Mouse (Mus musculus): ENCODE measurements around the gene Prok1. TPM values are rescaled to one million over a fixed set of nuclear protein-coding genes. Genes with fewer than 3 reads are reported as not detected.

Prok1 gene
- polyA plus RNA-seq, 2 experiments, result 0.19 to 0.72 TPM

DNA sequence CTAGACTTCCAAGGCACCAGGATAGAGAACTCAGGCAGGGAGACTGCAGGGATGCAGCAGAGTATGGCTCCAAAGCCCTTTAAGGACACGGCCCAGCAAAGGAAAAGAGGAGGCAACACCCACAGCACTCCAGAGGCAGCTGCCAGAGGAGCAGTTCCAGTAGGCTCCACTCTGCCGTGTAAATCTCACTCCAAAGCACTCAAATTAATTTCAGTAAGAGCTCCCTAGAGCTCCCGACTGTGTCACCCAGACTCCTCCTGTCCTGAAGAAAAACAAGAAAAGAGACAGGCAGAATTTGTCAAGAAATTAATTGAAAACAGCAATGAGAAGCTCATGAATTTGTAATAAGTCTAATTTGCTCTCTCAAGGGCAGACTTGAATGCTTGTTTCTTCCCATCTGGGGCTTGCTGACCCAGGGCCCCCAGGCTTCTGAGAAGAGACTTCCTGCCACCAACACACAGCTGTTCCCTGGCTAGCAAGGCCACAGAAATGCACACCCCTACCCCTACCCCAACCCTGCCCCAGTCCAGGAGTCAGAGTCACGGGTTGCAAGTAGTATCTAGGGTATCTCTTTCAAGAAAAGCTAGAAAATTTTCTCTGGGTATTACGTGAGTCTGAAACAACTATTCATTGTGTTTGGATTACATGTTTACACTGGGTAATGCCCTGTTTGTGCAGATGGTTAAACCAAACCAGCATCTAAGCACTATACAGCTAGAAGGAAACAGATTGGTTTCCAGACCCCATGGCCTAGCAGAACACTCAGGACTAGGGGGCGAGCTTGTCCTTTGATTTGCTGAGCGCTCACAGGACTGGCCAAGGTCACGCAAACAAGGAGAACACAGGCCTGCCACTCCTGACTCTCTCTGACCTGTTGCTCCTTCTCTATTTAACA lies 21.7 kb upstream of the Prok1 start:
- Histone ChIP-seq H3K4me3 (replicated peaks; ENCODE audit: low read length) (no peak overlapping the region), H3K27ac (replicated peaks; ENCODE audit: low read depth, low read length) (no peak overlapping the region)
- WGBS, result 37% methylated on average over 8 of the region's 8 CpGs

DNA sequence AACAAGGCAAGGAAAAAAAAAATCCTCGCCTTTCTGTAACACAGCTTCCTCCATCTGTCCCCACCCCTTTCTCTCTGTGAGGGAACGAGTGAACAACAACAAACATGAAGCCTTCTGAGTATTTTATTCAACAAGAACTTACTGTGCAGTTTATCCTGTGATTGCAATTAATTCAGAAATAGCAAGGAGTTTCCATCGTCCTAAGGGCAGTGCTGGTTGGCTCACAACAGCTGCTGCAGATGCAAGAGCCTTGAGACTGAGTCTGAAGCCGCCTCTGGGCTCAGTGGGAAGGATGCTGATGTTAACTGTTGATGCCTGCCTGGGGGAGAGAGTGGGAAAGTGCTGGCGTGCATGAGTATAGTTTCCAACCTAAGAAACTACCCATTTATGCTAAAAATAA lies 18.4 kb upstream of the Prok1 start:
- H3K9me3 ChIP-seq (ENCODE audit: control insufficient read depth, low read length), result no peaks in the 10 kb centered on the region
- no peak for ATAC-seq (ENCODE audit: low FRiP score, low read depth)
- no peak for TF ChIP-seq POLR2A (IDR thresholded peaks at IDR 0.05; ENCODE audit: borderline replicate concordance, extremely low read depth, insufficient read depth, insufficient read length)
- no peak for DNase-seq (ENCODE audit: low spot score)
- peaks cover 13% of the 10 kb centered on the region for H3K4me1 ChIP-seq (ENCODE audit: control insufficient read depth, insufficient read depth, low read length)
- H3K4me3 ChIP-seq (replicated peaks; ENCODE audit: low read length), result no peak overlapping the region
- no peaks in the 10 kb centered on the region for H3K27me3 ChIP-seq (ENCODE audit: control insufficient read depth, insufficient read depth, low read length)
- WGBS, result 54% methylated on average over 5 of the region's 5 CpGs
- no peaks in the 10 kb centered on the region for H3K36me3 ChIP-seq (ENCODE audit: control insufficient read depth, insufficient read depth, low read length)
- no peak overlapping the region for H3K27ac ChIP-seq (replicated peaks; ENCODE audit: low read depth, low read length)
- no peak overlapping the region for H3K9ac ChIP-seq (ENCODE audit: low read depth, low read length, severe bottlenecking)
- no peak overlapping the region for H3K4me2 ChIP-seq (replicated peaks; ENCODE audit: low read depth, low read length, severe bottlenecking)

More for the DNA sequence above, 21.7 kb upstream of the Prok1 start:
- ATAC-seq (ENCODE audit: low FRiP score, low read depth) (peak; percentile 63; the same call in 1 of the 2 replicates), DNase-seq (ENCODE audit: low spot score) (no peak)
- Histone ChIP-seq H3K36me3 (ENCODE audit: control insufficient read depth, insufficient read depth, low read length) (no peaks in the 10 kb centered on the region), H3K4me2 (replicated peaks; ENCODE audit: low read depth, low read length, severe bottlenecking) (no peak overlapping the region), H3K27me3 (ENCODE audit: control insufficient read depth, insufficient read depth, low read length) (no peaks in the 10 kb centered on the region), H3K4me1 (ENCODE audit: control insufficient read depth, insufficient read depth, low read length) (peaks cover 13% of the 10 kb centered on the region), H3K9ac (ENCODE audit: low read depth, low read length, severe bottlenecking) (no peak overlapping the region), H3K9me3 (ENCODE audit: control insufficient read depth, low read length) (no peaks in the 10 kb centered on the region)
- no peak for TF ChIP-seq POLR2A (IDR thresholded peaks at IDR 0.05; ENCODE audit: borderline replicate concordance, extremely low read depth, insufficient read depth, insufficient read length)

DNA sequence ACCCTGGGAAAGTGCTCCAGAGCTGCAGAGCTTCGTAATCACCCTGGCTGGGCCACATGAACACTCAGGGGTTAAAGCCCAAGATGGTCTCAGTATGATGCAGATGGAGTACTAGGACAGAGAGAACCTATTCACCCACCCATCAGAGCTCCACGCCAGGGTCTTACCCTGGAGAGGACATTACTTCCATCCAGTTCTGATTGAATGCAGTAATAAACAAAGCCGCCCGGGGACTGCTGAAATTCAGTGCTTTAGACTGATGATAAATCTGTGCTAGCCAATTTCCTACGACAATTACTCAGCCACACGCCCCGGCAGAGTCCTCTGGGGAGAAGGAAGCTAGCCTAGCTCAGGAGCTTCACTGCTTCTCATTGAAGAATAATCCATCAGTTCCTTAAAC lies 17.2 kb upstream of the Prok1 start:
- no peak for ATAC-seq (ENCODE audit: low FRiP score, low read depth)
- H3K9ac ChIP-seq (ENCODE audit: low read depth, low read length, severe bottlenecking), result no peak overlapping the region
- 40% methylated on average over 7 of the region's 7 CpGs for WGBS

DNA sequence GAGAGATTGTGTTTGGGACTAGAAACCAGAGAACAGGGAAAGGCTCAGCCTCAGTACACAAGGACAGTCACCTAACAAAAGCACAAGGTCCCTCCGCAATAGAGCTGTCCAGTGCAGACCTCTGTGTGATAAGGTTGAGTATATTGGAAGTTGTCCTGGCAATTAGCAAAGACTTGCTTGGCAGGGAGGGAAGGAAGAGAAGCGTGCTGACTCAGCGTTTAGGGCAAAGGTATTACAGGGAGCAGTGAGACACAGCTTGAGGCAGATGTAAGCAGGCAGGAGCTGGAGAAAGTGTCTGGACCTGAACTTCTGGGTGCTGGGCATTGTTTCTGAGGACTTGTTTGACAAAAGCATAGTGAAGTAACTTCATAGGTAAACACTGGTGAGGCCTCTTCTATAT lies 16.5 kb upstream of the Prok1 start:
- H3K4me3 ChIP-seq (replicated peaks; ENCODE audit: low read length), result no peak overlapping the region
- no peaks in the 10 kb centered on the region for H3K27me3 ChIP-seq (ENCODE audit: control insufficient read depth, insufficient read depth, low read length)
- peaks cover 4% of the 10 kb centered on the region; the same call in 1 of the 2 replicates for H3K4me1 ChIP-seq (ENCODE audit: control insufficient read depth, insufficient read depth, low read length)
- 82% methylated on average over 3 of the region's 3 CpGs for WGBS
- no peak for TF ChIP-seq POLR2A (IDR thresholded peaks at IDR 0.05; ENCODE audit: borderline replicate concordance, extremely low read depth, insufficient read depth, insufficient read length)
- H3K9ac ChIP-seq (ENCODE audit: low read depth, low read length, severe bottlenecking), result no peak overlapping the region
- H3K36me3 ChIP-seq (ENCODE audit: control insufficient read depth, insufficient read depth, low read length), result no peaks in the 10 kb centered on the region
- H3K4me2 ChIP-seq (replicated peaks; ENCODE audit: low read depth, low read length, severe bottlenecking), result no peak overlapping the region
- no peaks in the 10 kb centered on the region for H3K9me3 ChIP-seq (ENCODE audit: control insufficient read depth, low read length)
- DNase-seq (ENCODE audit: low spot score) (no peak), ATAC-seq (ENCODE audit: low FRiP score, low read depth) (no peak)
- no peak overlapping the region for H3K27ac ChIP-seq (replicated peaks; ENCODE audit: low read depth, low read length)

More for the DNA sequence above, 17.2 kb upstream of the Prok1 start:
- no peak for TF ChIP-seq POLR2A (IDR thresholded peaks at IDR 0.05; ENCODE audit: borderline replicate concordance, extremely low read depth, insufficient read depth, insufficient read length)
- Histone ChIP-seq H3K36me3 (ENCODE audit: control insufficient read depth, insufficient read depth, low read length) (no peaks in the 10 kb centered on the region), H3K4me1 (ENCODE audit: control insufficient read depth, insufficient read depth, low read length) (peaks cover 11% of the 10 kb centered on the region), H3K4me2 (replicated peaks; ENCODE audit: low read depth, low read length, severe bottlenecking) (no peak overlapping the region), H3K9me3 (ENCODE audit: control insufficient read depth, low read length) (no peaks in the 10 kb centered on the region), H3K27me3 (ENCODE audit: control insufficient read depth, insufficient read depth, low read length) (no peaks in the 10 kb centered on the region), H3K27ac (replicated peaks; ENCODE audit: low read depth, low read length) (no peak overlapping the region), H3K4me3 (replicated peaks; ENCODE audit: low read length) (no peak overlapping the region)
- DNase-seq (ENCODE audit: low spot score), result no peak

DNA sequence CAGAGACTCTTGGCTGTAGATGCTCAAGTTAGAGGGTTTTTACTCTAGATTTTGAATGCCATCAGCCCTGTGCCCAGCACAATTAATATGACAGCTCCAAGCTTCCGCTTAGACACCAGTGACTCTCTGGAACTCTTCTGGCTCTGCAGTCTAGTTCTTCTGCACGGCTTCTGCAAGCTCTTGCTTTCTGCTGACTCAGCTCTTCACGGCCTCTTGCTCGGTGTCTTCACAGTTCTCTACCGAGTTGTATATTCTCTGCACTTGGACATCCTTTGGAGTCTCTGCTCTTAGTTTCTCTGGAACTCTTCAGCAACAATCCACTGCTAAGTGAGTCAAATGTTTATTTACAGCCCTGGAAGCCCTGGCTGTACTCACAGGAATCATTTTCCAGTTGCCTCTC lies 14.4 kb upstream of the Prok1 start:
- WGBS, result 79% methylated on average over 5 of the region's 5 CpGs
- no peak overlapping the region for H3K27ac ChIP-seq (replicated peaks; ENCODE audit: low read depth, low read length)
- H3K36me3 ChIP-seq (ENCODE audit: control insufficient read depth, insufficient read depth, low read length), result no peaks in the 10 kb centered on the region
- H3K27me3 ChIP-seq (ENCODE audit: control insufficient read depth, insufficient read depth, low read length), result no peaks in the 10 kb centered on the region
- no peak overlapping the region for H3K4me3 ChIP-seq (replicated peaks; ENCODE audit: low read length)
- DNase-seq (ENCODE audit: low spot score) (no peak), ATAC-seq (ENCODE audit: low FRiP score, low read depth) (no peak)
- no peak overlapping the region for H3K4me2 ChIP-seq (replicated peaks; ENCODE audit: low read depth, low read length, severe bottlenecking)
- no peaks in the 10 kb centered on the region for H3K9me3 ChIP-seq (ENCODE audit: control insufficient read depth, low read length)
- H3K4me1 ChIP-seq (ENCODE audit: control insufficient read depth, insufficient read depth, low read length), result no peaks in the 10 kb centered on the region
- TF ChIP-seq POLR2A (IDR thresholded peaks at IDR 0.05; ENCODE audit: borderline replicate concordance, extremely low read depth, insufficient read depth, insufficient read length), result no peak
- no peak overlapping the region for H3K9ac ChIP-seq (ENCODE audit: low read depth, low read length, severe bottlenecking)
